Mouse (Mus musculus) olfactory bulb, adult 2 months (tissue): Measurements from ENCODE around the gene Sept10. TPM values are rescaled to one million over a fixed set of nuclear protein-coding genes. Genes with fewer than 3 reads are reported as not detected.

ENCODE experiments used
- H3K27ac ChIP-seq: fragments of 200-500 bp; 2 replicates; pipeline ENCODE4 v1.5.1; 2012; ENCODE audit warnings: low read depth, low read length; ENCODE audit not compliant: insufficient read depth
- H3K4me1 ChIP-seq: fragments of 200-500 bp; 2 replicates; pipeline ENCODE4 v1.6.1; 2012; ENCODE audit warnings: low read length; ENCODE audit not compliant: control insufficient read depth, insufficient read depth
- H3K4me3 ChIP-seq: fragments of 200-500 bp; 2 replicates; pipeline ENCODE4 v1.5.1; 2012; ENCODE audit warnings: mild to moderate bottlenecking, low read depth, low read length, moderate library complexity; ENCODE audit not compliant: insufficient read depth
- CTCF ChIP-seq: fragments of 200-500 bp; IDR thresholded peaks from 2 replicates; pipeline ENCODE4 v1.5.1; 2012; ENCODE audit warnings: low read depth, mild to moderate bottlenecking, low read length, moderate library complexity; ENCODE audit not compliant: insufficient read depth
- POLR2A ChIP-seq: fragments of 200-500 bp; IDR thresholded peaks from 2 replicates; pipeline ENCODE4 v1.6.1; 2012; ENCODE audit warnings: mild to moderate bottlenecking, low read depth, low read length, moderate library complexity; ENCODE audit not compliant: insufficient read depth
- WGBS: fragments of 180-500 bp; shearing (Covaris S2); methylation state at CpG from one replicate; pipeline ENCODE4 v1.1.7; 2018; 5-methylcytosine and 5-hydroxymethylcytosine counted together
- polyA plus RNA-seq: library from polyadenylated mRNA; stranded (reverse); fragments of >200 nt; gene quantifications from 2 replicates; pipeline ENCODE4 v1.2.4, GENCODE M21; 2012; ENCODE audit warnings: low replicate concordance; ENCODE audit not compliant: missing spikeins, insufficient read depth, insufficient read length

Sept10 gene
- polyA plus RNA-seq, 1 experiment = not detected

DNA sequence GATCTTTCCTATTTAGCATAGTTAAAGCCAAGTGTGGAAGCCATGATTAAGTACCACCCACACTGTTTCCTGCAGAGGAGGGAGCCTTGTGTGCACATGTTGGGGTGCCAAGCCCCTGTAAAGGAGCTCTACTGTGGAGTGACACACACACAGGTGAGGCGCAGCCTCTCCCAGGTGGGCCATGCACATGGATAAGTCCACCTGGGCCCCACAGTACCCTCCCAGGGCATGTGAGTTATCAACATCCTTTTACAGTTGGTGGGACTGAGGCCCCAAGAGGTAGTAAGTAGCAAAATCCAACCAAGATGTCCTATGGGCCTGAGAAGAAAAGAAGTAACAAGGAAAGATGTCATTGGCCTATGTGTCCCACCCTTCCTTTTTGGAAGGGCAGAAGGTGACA lies 102.6 kb downstream of the Sept10 start:
- WGBS = 88% methylated on average over 1 of the region's 1 CpGs
- Histone ChIP-seq H3K27ac (no peak overlapping the region), H3K4me3 (no peak overlapping the region), H3K4me1 (peaks cover 10% of the 10 kb centered on the region)
- TF ChIP-seq CTCF (no peak), POLR2A (no peak)

- 84% methylated on average over 5 of the region's 5 CpGs for WGBS
- TF ChIP-seq CTCF (no peak), POLR2A (no peak)
- Histone ChIP-seq H3K27ac (no peak overlapping the region), H3K4me1 (peaks cover 10% of the 10 kb centered on the region), H3K4me3 (no peak overlapping the region)
Measured at GRCm38 (mm10) chr10:59117555-59117954, 104.1 kb downstream of the Sept10 start.

DNA sequence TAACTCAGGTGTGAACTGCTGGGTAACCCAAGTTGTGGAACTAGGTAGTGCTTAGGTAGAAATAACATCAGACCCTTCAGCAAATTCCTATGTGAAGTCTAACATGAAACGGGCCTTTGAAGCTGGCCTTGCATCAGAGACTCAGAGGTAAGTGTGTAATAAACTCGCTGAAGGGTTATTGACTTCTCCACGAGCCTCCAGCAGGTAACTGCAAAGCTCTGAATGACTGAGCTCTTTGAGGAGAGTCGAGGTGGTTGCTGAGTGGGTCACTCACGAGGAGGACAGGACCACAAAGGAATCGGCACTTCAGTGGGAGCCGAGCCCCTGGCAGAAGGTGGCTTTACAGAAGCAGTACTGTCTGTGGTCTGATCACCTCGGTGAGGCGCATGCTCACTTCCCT lies 105.3 kb downstream of the Sept10 start:
- WGBS = 92% methylated on average over 9 of the region's 9 CpGs
- Histone ChIP-seq H3K4me3 (no peak overlapping the region), H3K27ac (no peak overlapping the region), H3K4me1 (peaks cover 10% of the 10 kb centered on the region)
- no peak for TF ChIP-seq POLR2A
- no peak for TF ChIP-seq CTCF

GRCm38 (mm10) chr10:59115691-59116090 lies 106.0 kb downstream of the Sept10 start:
- Histone ChIP-seq H3K4me3 (no peak overlapping the region), H3K27ac (no peak overlapping the region), H3K4me1 (peaks cover 10% of the 10 kb centered on the region)
- TF ChIP-seq CTCF = no peak
- no peak for TF ChIP-seq POLR2A
- 96% methylated on average over 2 of the region's 2 CpGs for WGBS

- H3K4me1 ChIP-seq = peaks cover 10% of the 10 kb centered on the region
- H3K4me3 ChIP-seq = no peak overlapping the region
- no peak overlapping the region for H3K27ac ChIP-seq
- 49% methylated on average over 15 of the region's 15 CpGs for whole genome bisulfite sequencing
- TF ChIP-seq POLR2A (no peak), CTCF (no peak)
Measured at GRCm38 (mm10) chr10:59114535-59115291, 106.9 kb downstream of the Sept10 start.

DNA sequence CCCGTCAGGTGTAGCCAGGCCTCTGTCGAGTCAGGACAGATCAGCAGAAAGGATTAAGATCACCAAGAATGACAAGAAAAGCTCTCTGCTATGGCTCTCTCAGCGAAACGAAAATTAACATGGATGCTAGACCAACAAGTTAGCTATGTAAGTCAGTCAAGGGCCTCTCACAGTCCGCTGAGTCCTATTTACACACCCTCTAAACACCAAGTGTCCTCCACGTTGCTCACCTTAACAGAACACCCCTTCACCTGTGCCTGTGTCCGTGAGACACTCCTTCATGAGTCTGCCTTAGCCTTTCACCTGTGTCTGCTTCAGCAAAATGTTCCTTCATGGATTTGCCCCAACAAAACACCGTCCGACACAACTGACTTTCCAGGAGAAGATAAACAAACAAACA lies 108.3 kb downstream of the Sept10 start:
- Histone ChIP-seq H3K4me3 (no peak overlapping the region), H3K27ac (no peak overlapping the region), H3K4me1 (0 out of 2 replicates have a peak, but pooled peaks cover 4% of the 10 kb centered on the region)
- 88% methylated on average over 9 of the region's 9 CpGs for WGBS
- TF ChIP-seq POLR2A (no peak), CTCF (no peak)

DNA sequence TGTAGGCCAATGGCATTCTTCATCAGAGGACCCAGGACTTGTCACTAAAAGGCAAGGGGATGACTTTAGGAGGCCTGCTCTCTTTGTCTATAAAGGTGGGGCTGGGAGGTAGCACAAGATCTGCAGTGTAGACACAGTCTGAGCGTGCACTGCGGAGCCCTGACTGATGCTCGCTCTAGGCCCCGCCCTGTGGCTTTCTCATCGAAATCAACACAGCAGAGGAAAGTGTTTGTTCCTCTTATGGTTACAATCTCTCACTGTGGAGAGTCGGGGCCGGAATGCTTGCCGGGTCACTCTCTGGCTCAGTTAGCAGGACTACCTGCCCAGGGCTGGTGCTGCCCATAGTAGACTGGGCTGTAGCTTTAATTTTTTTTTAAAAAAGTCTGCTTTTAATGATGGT lies 108.9 kb downstream of the Sept10 start:
- H3K4me3 ChIP-seq = no peak overlapping the region
- 0 out of 2 replicates have a peak, but pooled peaks cover 4% of the 10 kb centered on the region for H3K4me1 ChIP-seq
- no peak overlapping the region for H3K27ac ChIP-seq
- no peak for TF ChIP-seq POLR2A
- no peak for TF ChIP-seq CTCF
- WGBS = 95% methylated on average over 8 of the region's 8 CpGs

GRCm38 (mm10) chr10:59110386-59110785 lies 111.3 kb downstream of the Sept10 start:
- 88% methylated on average over 7 of the region's 7 CpGs for WGBS
- H3K4me3 ChIP-seq = no peak overlapping the region
- H3K27ac ChIP-seq = no peak overlapping the region
- TF ChIP-seq CTCF = no peak
- TF ChIP-seq POLR2A = no peak
- 0 out of 2 replicates have a peak, but pooled peaks cover 4% of the 10 kb centered on the region for H3K4me1 ChIP-seq

DNA sequence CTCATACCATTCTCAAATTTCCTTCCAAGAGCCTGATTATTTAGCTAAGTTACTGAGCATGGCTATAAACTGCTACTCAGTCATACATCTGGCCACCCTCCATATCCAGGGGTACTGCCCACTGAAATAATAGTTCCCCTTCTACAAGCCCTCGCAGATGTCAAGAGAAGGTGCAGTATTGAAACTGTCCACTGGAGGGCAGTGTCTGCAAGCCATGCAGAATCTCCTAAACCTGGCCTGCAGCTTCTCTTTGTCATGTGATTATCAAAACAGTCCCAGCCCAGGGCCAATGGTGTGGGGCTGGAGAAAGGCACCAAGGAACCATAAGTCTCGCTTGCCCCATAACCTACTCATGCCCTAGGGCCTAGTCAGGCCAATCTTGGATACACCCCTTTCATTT lies 112.6 kb downstream of the Sept10 start:
- TF ChIP-seq POLR2A (no peak), CTCF (peak; percentile 48)
- Histone ChIP-seq H3K4me3 (no peak overlapping the region), H3K27ac (no peak overlapping the region), H3K4me1 (no peaks in the 10 kb centered on the region)
- WGBS = 33% methylated on average over 2 of the region's 2 CpGs

- Histone ChIP-seq H3K27ac (no peak overlapping the region), H3K4me1 (no peaks in the 10 kb centered on the region), H3K4me3 (no peak overlapping the region)
- WGBS = 87% methylated on average over 3 of the region's 3 CpGs
- TF ChIP-seq CTCF (no peak), POLR2A (no peak)
Measured at GRCm38 (mm10) chr10:59106644-59107043, 115.0 kb downstream of the Sept10 start.
